Mouse (Mus musculus): ENCODE data around the gene Adrm1. TPM values are rescaled to one million over a fixed set of nuclear protein-coding genes. Genes with fewer than 3 reads are reported as not detected.
A peak's percentile ranks its signal among the peaks of the same experiment; 100 is the strongest.

Adrm1 gene
- polyA plus RNA-seq (2014; fragmentation: Nextera tagmentation; extraction: Ambion mirVana): 134 and 138 TPM in 2 replicates

GRCm38 (mm10) chr2:180170806-180171521, at the start of gene Adrm1:
Adrm1 (plus strand) TSS chr2:180171485.
- H3K27ac ChIP-seq (ENCODE audit: low read length): peak within 1 kb of the TSS; percentile 89; the same call in 1 of the 2 replicates
- H3K4me1 ChIP-seq (ENCODE audit: control insufficient read depth, insufficient read depth, low read length): peaks cover 13% of the 10 kb centered on the region; the same call in 1 of the 2 replicates
- peaks cover 29% of the 10 kb centered on the region for H3K36me3 ChIP-seq (ENCODE audit: control insufficient read depth, insufficient read depth, low read length)
- H3K27me3 ChIP-seq (ENCODE audit: control insufficient read depth, insufficient read depth, low read length): no peaks in the 10 kb centered on the region
- peak within 1 kb of the TSS; percentile 97 for H3K4me2 ChIP-seq (replicated peaks; ENCODE audit: low read depth, low read length)
- H3K4me3 ChIP-seq (ENCODE audit: low read depth, low read length): peak within 1 kb of the TSS; percentile 65
- peak within 1 kb of the TSS; percentile 74 for H3K9ac ChIP-seq (replicated peaks; ENCODE audit: low read depth, low read length)
- ATAC-seq (ENCODE audit: insufficient number of reproducible peaks, insufficient read depth, low FRiP score, low read depth): peak; percentile 97
- no peaks in the 10 kb centered on the region for H3K9me3 ChIP-seq (ENCODE audit: control insufficient read depth, low read depth, low read length)
- WGBS: 3% methylated on average over 41 of the region's 41 CpGs

GRCm38 (mm10) chr2:180124192-180124591, 47.1 kb upstream of the Adrm1 start:
- Histone ChIP-seq H3K27me3 (ENCODE audit: control insufficient read depth, insufficient read depth, low read length) (no peaks in the 10 kb centered on the region), H3K4me3 (ENCODE audit: low read depth, low read length) (no peak overlapping the region), H3K9ac (replicated peaks; ENCODE audit: low read depth, low read length) (no peak overlapping the region), H3K27ac (ENCODE audit: low read length) (no peak overlapping the region), H3K4me1 (ENCODE audit: control insufficient read depth, insufficient read depth, low read length) (peaks cover 20% of the 10 kb centered on the region), H3K9me3 (ENCODE audit: control insufficient read depth, low read depth, low read length) (no peaks in the 10 kb centered on the region), H3K36me3 (ENCODE audit: control insufficient read depth, insufficient read depth, low read length) (no peaks in the 10 kb centered on the region), H3K4me2 (replicated peaks; ENCODE audit: low read depth, low read length) (no peak overlapping the region)
- no peak for ATAC-seq (ENCODE audit: insufficient number of reproducible peaks, insufficient read depth, low FRiP score, low read depth)
- 83% methylated on average over 2 of the region's 2 CpGs for WGBS

GRCm38 (mm10) chr2:180126195-180126594, 45.1 kb upstream of the Adrm1 start:
- 17% methylated on average over 4 of the region's 4 CpGs for WGBS
- Histone ChIP-seq H3K4me2 (replicated peaks; ENCODE audit: low read depth, low read length) (no peak overlapping the region), H3K27ac (ENCODE audit: low read length) (0 out of 2 replicates have a peak overlapping the region, but pooled peaks have one; percentile 10), H3K36me3 (ENCODE audit: control insufficient read depth, insufficient read depth, low read length) (no peaks in the 10 kb centered on the region), H3K4me1 (ENCODE audit: control insufficient read depth, insufficient read depth, low read length) (peaks cover 16% of the 10 kb centered on the region), H3K27me3 (ENCODE audit: control insufficient read depth, insufficient read depth, low read length) (no peaks in the 10 kb centered on the region), H3K9me3 (ENCODE audit: control insufficient read depth, low read depth, low read length) (no peaks in the 10 kb centered on the region), H3K9ac (replicated peaks; ENCODE audit: low read depth, low read length) (no peak overlapping the region), H3K4me3 (ENCODE audit: low read depth, low read length) (no peak overlapping the region)
- ATAC-seq (ENCODE audit: insufficient number of reproducible peaks, insufficient read depth, low FRiP score, low read depth): peak; percentile 23; the same call in 1 of the 2 replicates

GRCm38 (mm10) chr2:180127675-180128074, 43.6 kb upstream of the Adrm1 start:
- no peak overlapping the region; the same call in 1 of the 2 replicates for H3K27ac ChIP-seq (ENCODE audit: low read length)
- WGBS: 64% methylated on average over 1 of the region's 1 CpGs
- no peak overlapping the region for H3K4me3 ChIP-seq (ENCODE audit: low read depth, low read length)
- H3K36me3 ChIP-seq (ENCODE audit: control insufficient read depth, insufficient read depth, low read length): no peaks in the 10 kb centered on the region
- peaks cover 16% of the 10 kb centered on the region for H3K4me1 ChIP-seq (ENCODE audit: control insufficient read depth, insufficient read depth, low read length)
- no peaks in the 10 kb centered on the region for H3K9me3 ChIP-seq (ENCODE audit: control insufficient read depth, low read depth, low read length)
- no peak for ATAC-seq (ENCODE audit: insufficient number of reproducible peaks, insufficient read depth, low FRiP score, low read depth)
- no peaks in the 10 kb centered on the region for H3K27me3 ChIP-seq (ENCODE audit: control insufficient read depth, insufficient read depth, low read length)
- no peak overlapping the region for H3K9ac ChIP-seq (replicated peaks; ENCODE audit: low read depth, low read length)
- no peak overlapping the region for H3K4me2 ChIP-seq (replicated peaks; ENCODE audit: low read depth, low read length)

- H3K4me3 ChIP-seq (ENCODE audit: low read depth, low read length): no peak overlapping the region
- no peaks in the 10 kb centered on the region for H3K27me3 ChIP-seq (ENCODE audit: control insufficient read depth, insufficient read depth, low read length)
- no peaks in the 10 kb centered on the region for H3K36me3 ChIP-seq (ENCODE audit: control insufficient read depth, insufficient read depth, low read length)
- no peaks in the 10 kb centered on the region for H3K4me1 ChIP-seq (ENCODE audit: control insufficient read depth, insufficient read depth, low read length)
- H3K4me2 ChIP-seq (replicated peaks; ENCODE audit: low read depth, low read length): no peak overlapping the region
- no peak for ATAC-seq (ENCODE audit: insufficient number of reproducible peaks, insufficient read depth, low FRiP score, low read depth)
- no peak overlapping the region for H3K27ac ChIP-seq (ENCODE audit: low read length)
- H3K9ac ChIP-seq (replicated peaks; ENCODE audit: low read depth, low read length): no peak overlapping the region
- no peaks in the 10 kb centered on the region for H3K9me3 ChIP-seq (ENCODE audit: control insufficient read depth, low read depth, low read length)
- WGBS: 93% methylated on average over 4 of the region's 4 CpGs
Observed at GRCm38 (mm10) chr2:180133231-180133630, 38.1 kb upstream of the Adrm1 start.

- Histone ChIP-seq H3K4me2 (replicated peaks; ENCODE audit: low read depth, low read length) (no peak overlapping the region), H3K27ac (ENCODE audit: low read length) (no peak overlapping the region), H3K9ac (replicated peaks; ENCODE audit: low read depth, low read length) (no peak overlapping the region), H3K27me3 (ENCODE audit: control insufficient read depth, insufficient read depth, low read length) (no peaks in the 10 kb centered on the region), H3K36me3 (ENCODE audit: control insufficient read depth, insufficient read depth, low read length) (no peaks in the 10 kb centered on the region; the same call in 1 of the 2 replicates), H3K4me3 (ENCODE audit: low read depth, low read length) (no peak overlapping the region), H3K4me1 (ENCODE audit: control insufficient read depth, insufficient read depth, low read length) (no peaks in the 10 kb centered on the region), H3K9me3 (ENCODE audit: control insufficient read depth, low read depth, low read length) (no peaks in the 10 kb centered on the region)
- ATAC-seq (ENCODE audit: insufficient number of reproducible peaks, insufficient read depth, low FRiP score, low read depth): no peak
- 88% methylated on average over 3 of the region's 3 CpGs for WGBS
Observed at GRCm38 (mm10) chr2:180133911-180134310, 37.4 kb upstream of the Adrm1 start.

- Histone ChIP-seq H3K9me3 (ENCODE audit: control insufficient read depth, low read depth, low read length) (no peaks in the 10 kb centered on the region), H3K4me2 (replicated peaks; ENCODE audit: low read depth, low read length) (no peak overlapping the region), H3K27ac (ENCODE audit: low read length) (no peak overlapping the region), H3K9ac (replicated peaks; ENCODE audit: low read depth, low read length) (no peak overlapping the region), H3K36me3 (ENCODE audit: control insufficient read depth, insufficient read depth, low read length) (peaks cover under 1% of the 10 kb centered on the region; the same call in 1 of the 2 replicates), H3K4me3 (ENCODE audit: low read depth, low read length) (no peak overlapping the region), H3K27me3 (ENCODE audit: control insufficient read depth, insufficient read depth, low read length) (no peaks in the 10 kb centered on the region), H3K4me1 (ENCODE audit: control insufficient read depth, insufficient read depth, low read length) (no peaks in the 10 kb centered on the region)
- 78% methylated on average over 5 of the region's 5 CpGs for WGBS
- no peak for ATAC-seq (ENCODE audit: insufficient number of reproducible peaks, insufficient read depth, low FRiP score, low read depth)
Observed at GRCm38 (mm10) chr2:180135414-180135813, 35.9 kb upstream of the Adrm1 start.

GRCm38 (mm10) chr2:180146091-180146490, 25.2 kb upstream of the Adrm1 start:
- Histone ChIP-seq H3K4me3 (ENCODE audit: low read depth, low read length) (no peak overlapping the region), H3K4me2 (replicated peaks; ENCODE audit: low read depth, low read length) (no peak overlapping the region), H3K9me3 (ENCODE audit: control insufficient read depth, low read depth, low read length) (no peaks in the 10 kb centered on the region), H3K4me1 (ENCODE audit: control insufficient read depth, insufficient read depth, low read length) (no peaks in the 10 kb centered on the region), H3K27me3 (ENCODE audit: control insufficient read depth, insufficient read depth, low read length) (no peaks in the 10 kb centered on the region), H3K9ac (replicated peaks; ENCODE audit: low read depth, low read length) (no peak overlapping the region), H3K27ac (ENCODE audit: low read length) (no peak overlapping the region), H3K36me3 (ENCODE audit: control insufficient read depth, insufficient read depth, low read length) (peaks cover 41% of the 10 kb centered on the region)
- 85% methylated on average over 2 of the region's 2 CpGs for WGBS
- no peak for ATAC-seq (ENCODE audit: insufficient number of reproducible peaks, insufficient read depth, low FRiP score, low read depth)

Data from stomach, embryonic 14.5 days (tissue).